8 mouse cellular contexts compared by ENCODE assay signal in genomic region chr4:134102742-134103119, GRCm38 (mm10). TPM values are rescaled to one million over a fixed set of nuclear protein-coding genes. Genes with fewer than 3 reads are reported as not detected.
DNase-seq lines count a peak whose midpoint lies in the region; ATAC-seq lines count a peak whose summit lies in the region.

No protein-coding gene starts in this region.

- intact Hi-C loops in left cerebral cortex, postnatal 4 days (cut with DNase I), result no loop called here

- H3K9ac ChIP-seq in lung, embryonic 15.5 days, result peak overlapping the region; percentile 58
- H3K9ac ChIP-seq in embryonic facial prominence, embryonic 14.5 days (ENCODE audit: low read depth, low read length), result peak overlapping the region; percentile 72
- H3K9ac ChIP-seq in neural tube, embryonic 14.5 days (replicated peaks; ENCODE audit: low read depth, low read length), result peak overlapping the region; percentile 54

- H3K27ac ChIP-seq in lung, embryonic 15.5 days, result no peak overlapping the region
- H3K27ac ChIP-seq in embryonic facial prominence, embryonic 14.5 days (replicated peaks; ENCODE audit: low read depth, low read length), result no peak overlapping the region
- peak overlapping the region; percentile 81 for H3K27ac ChIP-seq in limb, embryonic 10.5 days
- no peak overlapping the region for H3K27ac ChIP-seq in neural tube, embryonic 14.5 days (ENCODE audit: low read depth, low read length)

- H3K4me2 ChIP-seq in lung, embryonic 15.5 days, result peak overlapping the region; percentile 64
- H3K4me2 ChIP-seq in embryonic facial prominence, embryonic 14.5 days (ENCODE audit: low read depth, low read length), result peak overlapping the region; percentile 72
- H3K4me2 ChIP-seq in neural tube, embryonic 14.5 days (ENCODE audit: low read depth, low read length), result peak overlapping the region; percentile 51

- H3K27me3 ChIP-seq in lung, embryonic 15.5 days, result no peaks in the 10 kb centered on the region
- no peaks in the 10 kb centered on the region for H3K27me3 ChIP-seq in embryonic facial prominence, embryonic 14.5 days (replicated peaks; ENCODE audit: control insufficient read depth, insufficient read depth, low read length)
- H3K27me3 ChIP-seq in limb, embryonic 10.5 days (ENCODE audit: low read depth, poor library complexity, severe bottlenecking), result no peaks in the 10 kb centered on the region
- H3K27me3 ChIP-seq in neural tube, embryonic 14.5 days (ENCODE audit: control insufficient read depth, insufficient read depth, low read length), result no peaks in the 10 kb centered on the region

- H3K9me3 ChIP-seq in lung, embryonic 15.5 days, result no peaks in the 10 kb centered on the region
- H3K9me3 ChIP-seq in embryonic facial prominence, embryonic 14.5 days (ENCODE audit: control insufficient read depth, low read length), result no peaks in the 10 kb centered on the region
- H3K9me3 ChIP-seq in limb, embryonic 10.5 days (replicated peaks), result no peaks in the 10 kb centered on the region
- no peaks in the 10 kb centered on the region for H3K9me3 ChIP-seq in neural tube, embryonic 14.5 days (ENCODE audit: control insufficient read depth, low read length)

- 4% methylated on average over 21 of the region's 21 CpGs for WGBS in lung, embryonic 15.5 days
- WGBS in embryonic facial prominence, embryonic 14.5 days, result 2% methylated on average over 21 of the region's 21 CpGs
- 5% methylated on average over 21 of the region's 21 CpGs for WGBS in limb, embryonic 10.5 days
- WGBS in neural tube, embryonic 14.5 days, result 4% methylated on average over 21 of the region's 21 CpGs

- ATAC-seq in lung, embryonic 15.5 days (ENCODE audit: borderline replicate concordance, extremely low read depth, low FRiP score, low TSS enrichment), result peak; percentile 36; the same call in 1 of the 2 replicates
- ATAC-seq in embryonic facial prominence, embryonic 14.5 days (ENCODE audit: low read depth), result peak; percentile 35
- ATAC-seq in neural tube, embryonic 14.5 days (ENCODE audit: low read depth), result peak; percentile 68

- no peaks in the 10 kb centered on the region for H3K36me3 ChIP-seq in lung, embryonic 15.5 days
- H3K36me3 ChIP-seq in embryonic facial prominence, embryonic 14.5 days (ENCODE audit: control insufficient read depth, insufficient read depth, low read length), result no peaks in the 10 kb centered on the region
- H3K36me3 ChIP-seq in limb, embryonic 10.5 days, result no peaks in the 10 kb centered on the region
- H3K36me3 ChIP-seq in neural tube, embryonic 14.5 days (ENCODE audit: control insufficient read depth, insufficient read depth, low read length), result no peaks in the 10 kb centered on the region

- DNase-seq in lung, postnatal 25 days (ENCODE audit: low spot score), result no peak
- DNase-seq in embryonic facial prominence, embryonic 14.5 days (ENCODE audit: low spot score), result no peak
- DNase-seq in limb, embryonic 10.5 days (ENCODE audit: low spot score), result no peak
- DNase-seq in left cerebral cortex, postnatal 4 days, result no peak
- no peak for DNase-seq in urinary bladder, postnatal 14 days (ENCODE audit: low spot score)
- no peak for DNase-seq in spleen, adult 12 weeks (ENCODE audit: low spot score)

- H3K4me1 ChIP-seq in lung, embryonic 15.5 days, result peaks cover 6% of the 10 kb centered on the region
- no peaks in the 10 kb centered on the region for H3K4me1 ChIP-seq in embryonic facial prominence, embryonic 14.5 days (ENCODE audit: control insufficient read depth, insufficient read depth, low read length)
- H3K4me1 ChIP-seq in limb, embryonic 10.5 days, result peaks cover 29% of the 10 kb centered on the region
- H3K4me1 ChIP-seq in neural tube, embryonic 14.5 days (ENCODE audit: control insufficient read depth, insufficient read depth, low read length), result no peaks in the 10 kb centered on the region

- peak overlapping the region; percentile 64 for H3K4me3 ChIP-seq in lung, embryonic 15.5 days
- H3K4me3 ChIP-seq in embryonic facial prominence, embryonic 14.5 days (ENCODE audit: low read depth, low read length), result peak overlapping the region; percentile 75
- H3K4me3 ChIP-seq in limb, embryonic 10.5 days, result peak overlapping the region; percentile 84
- peak overlapping the region; percentile 63 for H3K4me3 ChIP-seq in neural tube, embryonic 14.5 days (ENCODE audit: low read depth, low read length)

RNA-seq across cellular contexts. Expression of gene Ubxn11, which starts 0.4 kb away (rescaled TPM):
- polyA plus RNA-seq in lung, embryonic 15.5 days (2015; fragmentation: Nextera tagmentation; extraction: Ambion mirVana), result 9.1 and 9.6 TPM in 2 replicates
- polyA plus RNA-seq in embryonic facial prominence, embryonic 14.5 days (2014; fragmentation: Nextera tagmentation; extraction: Ambion mirVana), result 9.7 and 10.2 TPM in 2 replicates
- polyA plus RNA-seq in limb, embryonic 10.5 days (2016; fragmentation: Nextera tagmentation; extraction: Ambion mirVana), result 5.1 and 6.5 TPM in 2 replicates
- 21.7 and 26.9 TPM in 2 replicates for polyA plus RNA-seq in neural tube, embryonic 14.5 days (2014; fragmentation: Nextera tagmentation; extraction: Ambion mirVana)
- 10 to 100 TPM; 16.9 to 24.0 TPM for total RNA-seq in left cerebral cortex, postnatal 4 days (2021)

RNA-seq across cellular contexts. Expression of gene Cd52, which starts 7.8 kb away (rescaled TPM):
- 18.3 and 19.7 TPM in 2 replicates for polyA plus RNA-seq in lung, embryonic 15.5 days (2015; fragmentation: Nextera tagmentation; extraction: Ambion mirVana)
- 15.6 and 19.3 TPM in 2 replicates for polyA plus RNA-seq in embryonic facial prominence, embryonic 14.5 days (2014; fragmentation: Nextera tagmentation; extraction: Ambion mirVana)
- polyA plus RNA-seq in limb, embryonic 10.5 days (2016; fragmentation: Nextera tagmentation; extraction: Ambion mirVana), result 2.4 and 3.9 TPM in 2 replicates
- 2.1 and 4.7 TPM in 2 replicates for polyA plus RNA-seq in neural tube, embryonic 14.5 days (2014; fragmentation: Nextera tagmentation; extraction: Ambion mirVana)
- total RNA-seq in left cerebral cortex, postnatal 4 days (2021), result 1 to 10 TPM; 1.1 to 1.6 TPM

RNA-seq across cellular contexts. Expression of gene Sh3bgrl3, which starts 25.9 kb away (rescaled TPM):
- 406 and 408 TPM in 2 replicates for polyA plus RNA-seq in lung, embryonic 15.5 days (2015; fragmentation: Nextera tagmentation; extraction: Ambion mirVana)
- polyA plus RNA-seq in embryonic facial prominence, embryonic 14.5 days (2014; fragmentation: Nextera tagmentation; extraction: Ambion mirVana), result 445 and 477 TPM in 2 replicates
- 280 and 308 TPM in 2 replicates for polyA plus RNA-seq in limb, embryonic 10.5 days (2016; fragmentation: Nextera tagmentation; extraction: Ambion mirVana)
- 395 and 405 TPM in 2 replicates for polyA plus RNA-seq in neural tube, embryonic 14.5 days (2014; fragmentation: Nextera tagmentation; extraction: Ambion mirVana)
- total RNA-seq in left cerebral cortex, postnatal 4 days (2021), result 100 to 1,000 TPM; 214 to 231 TPM

RNA-seq across cellular contexts. Expression of gene Crybg2, which starts 42.1 kb away (rescaled TPM):
- 3.0 and 5.6 TPM in 2 replicates for polyA plus RNA-seq in lung, embryonic 15.5 days (2015; fragmentation: Nextera tagmentation; extraction: Ambion mirVana)
- 5.6 and 6.5 TPM in 2 replicates for polyA plus RNA-seq in embryonic facial prominence, embryonic 14.5 days (2014; fragmentation: Nextera tagmentation; extraction: Ambion mirVana)
- 3.5 and 4.4 TPM in 2 replicates for polyA plus RNA-seq in limb, embryonic 10.5 days (2016; fragmentation: Nextera tagmentation; extraction: Ambion mirVana)
- 1.6 and 2.9 TPM in 2 replicates for polyA plus RNA-seq in neural tube, embryonic 14.5 days (2014; fragmentation: Nextera tagmentation; extraction: Ambion mirVana)
- total RNA-seq in left cerebral cortex, postnatal 4 days (2021), result 1 to 10 TPM; 5.8 to 8.5 TPM

RNA-seq across cellular contexts. Expression of gene Zfp683, which starts 49.1 kb away (rescaled TPM):
- polyA plus RNA-seq in lung, embryonic 15.5 days (2015; fragmentation: Nextera tagmentation; extraction: Ambion mirVana), result not detected in 2 replicates
- not detected in 2 replicates for polyA plus RNA-seq in embryonic facial prominence, embryonic 14.5 days (2014; fragmentation: Nextera tagmentation; extraction: Ambion mirVana)
- polyA plus RNA-seq in limb, embryonic 10.5 days (2016; fragmentation: Nextera tagmentation; extraction: Ambion mirVana), result not detected in 2 replicates
- not detected in 2 replicates for polyA plus RNA-seq in neural tube, embryonic 14.5 days (2014; fragmentation: Nextera tagmentation; extraction: Ambion mirVana)
- total RNA-seq in left cerebral cortex, postnatal 4 days (2021), result not detected
